20 mouse cellular contexts compared by ENCODE assay signal in the genomic region with DNA sequence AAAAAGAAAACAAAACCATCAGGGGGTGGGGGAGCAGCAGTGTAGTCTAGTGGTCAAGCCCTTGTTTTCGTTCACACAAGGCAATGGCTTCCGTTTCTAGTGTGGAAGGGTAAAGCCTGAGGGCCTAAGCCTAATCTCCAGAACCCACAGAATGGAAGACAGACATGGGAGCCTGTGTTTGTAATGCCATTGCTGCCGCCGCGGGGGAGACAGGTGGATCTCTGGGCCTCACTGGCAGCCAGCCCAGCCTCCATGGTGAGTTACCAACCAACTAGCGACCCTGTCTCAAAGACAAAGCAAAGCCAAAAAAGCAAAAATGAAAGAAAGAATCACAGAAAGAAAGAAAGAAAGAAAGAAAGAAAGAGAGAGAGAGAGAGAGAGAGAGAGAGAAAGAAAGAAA. TPM values are rescaled to one million over a fixed set of nuclear protein-coding genes. Genes with fewer than 3 reads are reported as not detected.
DNase-seq lines count a peak whose midpoint lies in the region; ATAC-seq lines count a peak whose summit lies in the region.
"Had no signal": no experiment of that assay in that cellular context is flagged by ENCODE, and none has a peak within 500 bp of the region (broad histone marks: within the 10 kb centered on the region; RNA-seq: fewer than 3 reads in every experiment).

No protein-coding gene starts in this region.

- H3K4me3 ChIP-seq in forebrain, embryonic 14.5 days (ENCODE audit: low read depth, low read length), result no peak overlapping the region
- no peak overlapping the region for H3K4me3 ChIP-seq in forebrain, embryonic 11.5 days (ENCODE audit: low read depth, low read length)
- H3K4me3 ChIP-seq: embryonic facial prominence, embryonic 12.5 days; forebrain, embryonic 13.5 days; gastrocnemius, adult 2 months; heart, adult 2 months; heart, embryonic 12.5 days; hindbrain, embryonic 10.5 days had no signal

- no peaks in the 10 kb centered on the region for H3K9me3 ChIP-seq in forebrain, embryonic 14.5 days (replicated peaks; ENCODE audit: control insufficient read depth, low read length)
- H3K9me3 ChIP-seq in forebrain, embryonic 11.5 days (ENCODE audit: control insufficient read depth, low read length), result no peaks in the 10 kb centered on the region
- H3K9me3 ChIP-seq: embryonic facial prominence, embryonic 12.5 days; forebrain, embryonic 13.5 days; heart, embryonic 12.5 days; hindbrain, embryonic 10.5 days had no signal

- peaks cover 3% of the 10 kb centered on the region; the same call in 1 of the 2 replicates for H3K4me1 ChIP-seq in forebrain, embryonic 14.5 days (ENCODE audit: control insufficient read depth, insufficient read depth, low read length)
- H3K4me1 ChIP-seq in forebrain, embryonic 11.5 days (replicated peaks; ENCODE audit: control insufficient read depth, insufficient read depth, low read length), result peaks cover 6% of the 10 kb centered on the region; the same call in 1 of the 2 replicates

- DNase-seq in cerebellum, postnatal 10 days, result peak; percentile 76 to 85
- DNase-seq in cerebellum, adult 8-10 months, result no peak
- peak; percentile 42 for DNase-seq in forebrain, embryonic 14.5 days (ENCODE audit: low spot score)
- DNase-seq in forebrain, embryonic 11.5 days (ENCODE audit: low spot score), result no peak
- peak; percentile 57 for DNase-seq in left cerebral cortex, postnatal 4 days
- no peak for DNase-seq in left cerebral cortex, adult 9 months (ENCODE audit: low spot score in 2 of 2)
- DNase-seq: adrenal gland, postnatal 14 days; embryo, embryonic 11 days; gastrocnemius, adult 2 months; heart, adult 2 months; kidney, adult 8-10 months had no signal

- no peaks in the 10 kb centered on the region for H3K36me3 ChIP-seq in forebrain, embryonic 14.5 days (ENCODE audit: control insufficient read depth, insufficient read depth, low read length)
- H3K36me3 ChIP-seq in forebrain, embryonic 11.5 days (ENCODE audit: control insufficient read depth, insufficient read depth, low read length), result no peaks in the 10 kb centered on the region
- H3K36me3 ChIP-seq: embryonic facial prominence, embryonic 12.5 days; heart, embryonic 12.5 days; hindbrain, embryonic 10.5 days had no signal

- 25% methylated on average over 6 of the region's 6 CpGs for WGBS in forebrain, embryonic 14.5 days
- 70% methylated on average over 6 of the region's 6 CpGs for WGBS in forebrain, embryonic 11.5 days

- no peak overlapping the region for H3K27ac ChIP-seq in forebrain, embryonic 14.5 days (ENCODE audit: low read depth, low read length)
- no peak overlapping the region for H3K27ac ChIP-seq in forebrain, embryonic 11.5 days (ENCODE audit: low read depth, low read length)
- H3K27ac ChIP-seq: embryonic facial prominence, embryonic 12.5 days; forebrain, embryonic 13.5 days; gastrocnemius, adult 2 months; heart, adult 2 months; hindbrain, embryonic 10.5 days; hindbrain, embryonic 14.5 days had no signal

- intact Hi-C loops in left cerebral cortex, postnatal 4 days (cut with DNase I), result no loop called here

- H3K9ac ChIP-seq in forebrain, embryonic 14.5 days (ENCODE audit: low read length), result no peak overlapping the region
- no peak overlapping the region for H3K9ac ChIP-seq in forebrain, embryonic 11.5 days (ENCODE audit: low read length)
- H3K9ac ChIP-seq: embryonic facial prominence, embryonic 12.5 days; forebrain, embryonic 13.5 days; heart, embryonic 12.5 days; hindbrain, embryonic 14.5 days had no signal

- no peak overlapping the region for H3K4me2 ChIP-seq in forebrain, embryonic 14.5 days (ENCODE audit: low read length)
- no peak overlapping the region for H3K4me2 ChIP-seq in forebrain, embryonic 11.5 days (ENCODE audit: low read depth, low read length, severe bottlenecking)
- H3K4me2 ChIP-seq: embryonic facial prominence, embryonic 12.5 days; forebrain, embryonic 13.5 days; heart, embryonic 12.5 days; hindbrain, embryonic 14.5 days had no signal

- ATAC-seq in forebrain, embryonic 14.5 days, result no peak
- no peak for ATAC-seq in forebrain, embryonic 11.5 days (replicated peaks; ENCODE audit: low FRiP score)
- ATAC-seq: activated CD4-positive, CD25-positive, alpha-beta regulatory T cell, adult 4 months; forebrain, embryonic 13.5 days; intestine, postnatal 0 days; Patski had no signal

- 0 out of 2 replicates have a peak, but pooled peaks cover 10% of the 10 kb centered on the region for H3K27me3 ChIP-seq in forebrain, embryonic 14.5 days (replicated peaks; ENCODE audit: control insufficient read depth, insufficient read depth, low read length)
- H3K27me3 ChIP-seq in forebrain, embryonic 11.5 days (ENCODE audit: control insufficient read depth, insufficient read depth, low read length), result peaks cover 12% of the 10 kb centered on the region
- H3K27me3 ChIP-seq: CH12.LX; embryonic facial prominence, embryonic 12.5 days; Patski had no signal

RNA-seq across cellular contexts. Expression of a gene that starts 2.9 kb away (rescaled TPM):
- 5.8 and 6.8 TPM in 2 replicates for polyA plus RNA-seq in forebrain, embryonic 14.5 days (2014; fragmentation: Nextera tagmentation; extraction: Ambion mirVana)
- polyA plus RNA-seq in forebrain, embryonic 11.5 days (2014; fragmentation: Nextera tagmentation; extraction: Ambion mirVana), result 3.0 and 3.4 TPM in 2 replicates
- total RNA-seq in left cerebral cortex, postnatal 4 days (2021), result 10 to 100 TPM; 18.0 to 19.4 TPM
- total RNA-seq: CH12.LX had no signal

Comparison
In these comparisons a context has a peak if more than half of its experiments do, and no peak if none do; other contexts are left out.
1. DNase-seq: peak in cerebellum, postnatal 10 days (2 of 2), forebrain, embryonic 14.5 days (single experiment) and left cerebral cortex, postnatal 4 days (single experiment); none in cerebellum, adult 8-10 months (single experiment), forebrain, embryonic 11.5 days (single experiment) and left cerebral cortex, adult 9 months (0 of 2).